Mouse (Mus musculus): ENCODE results near the gene Neurl3. TPM values are rescaled to one million over a fixed set of nuclear protein-coding genes. Genes with fewer than 3 reads are reported as not detected.

Neurl3 gene
- polyA plus RNA-seq, 1 experiment = 0.11 TPM

- TF ChIP-seq CEBPB (IDR thresholded peaks at IDR 0.05; ENCODE audit: insufficient read depth, poor library complexity, severe bottlenecking) (no peak), POLR2AphosphoS2 (IDR thresholded peaks at IDR 0.05; ENCODE audit: insufficient read length, low read depth) (no peak), TCF3 (IDR thresholded peaks at IDR 0.05; ENCODE audit: insufficient read length, low read depth) (no peak), MAX (IDR thresholded peaks at IDR 0.05; ENCODE audit: low read depth) (no peak), MYOG (IDR thresholded peaks at IDR 0.05; ENCODE audit: control insufficient read depth in 1 of 3, insufficient read depth in 1 of 3, insufficient read length in 2 of 3, low read depth in 2 of 3) (no peak), USF1 (IDR thresholded peaks at IDR 0.05; ENCODE audit: low read depth) (no peak), MYOD1 (IDR thresholded peaks at IDR 0.05; ENCODE audit: control insufficient read depth in 1 of 3, insufficient read length in 2 of 3, low read depth in 2 of 3) (no peak), TCF12 (IDR thresholded peaks at IDR 0.05; ENCODE audit: insufficient read depth, poor library complexity, severe bottlenecking) (no peak), SRF (IDR thresholded peaks at IDR 0.05; ENCODE audit: control insufficient read depth, insufficient read length, low read depth) (no peak), REST (IDR thresholded peaks at IDR 0.05; ENCODE audit: insufficient read depth, insufficient read length) (no peak), POLR2A (IDR thresholded peaks at IDR 0.05; ENCODE audit: insufficient read length, low read depth) (no peak)
Measured at GRCm38 (mm10) chr1:36243447-36244057, 30.9 kb downstream of the Neurl3 start.

GRCm38 (mm10) chr1:36241903-36242429 is 32.5 kb downstream of the Neurl3 start:
- H3K79me2 ChIP-seq (ENCODE audit: control insufficient read depth, insufficient read depth) = peaks cover 54% of the 10 kb centered on the region
- H3K4me3 ChIP-seq = no peak overlapping the region
- H3K4me2 ChIP-seq (ENCODE audit: low read depth) = peak overlapping the region; percentile 94
- H3K36me3 ChIP-seq (ENCODE audit: control insufficient read depth, insufficient read depth) = no peaks in the 10 kb centered on the region
- TF ChIP-seq REST (IDR thresholded peaks at IDR 0.05; ENCODE audit: insufficient read depth, insufficient read length) (no peak), SRF (IDR thresholded peaks at IDR 0.05; ENCODE audit: control insufficient read depth, insufficient read length, low read depth) (no peak), CEBPB (IDR thresholded peaks at IDR 0.05; ENCODE audit: insufficient read depth, poor library complexity, severe bottlenecking) (no peak), MYOG (IDR thresholded peaks at IDR 0.05; ENCODE audit: control insufficient read depth in 1 of 3, insufficient read depth in 1 of 3, insufficient read length in 2 of 3, low read depth in 2 of 3) (no peak), E2F4 (IDR thresholded peaks at IDR 0.05; ENCODE audit: insufficient read depth) (no peak), USF1 (IDR thresholded peaks at IDR 0.05; ENCODE audit: low read depth) (no peak), POLR2A (IDR thresholded peaks at IDR 0.05; ENCODE audit: insufficient read length, low read depth) (no peak), POLR2AphosphoS2 (IDR thresholded peaks at IDR 0.05; ENCODE audit: insufficient read length, low read depth) (no peak)
- no peak overlapping the region for H3ac ChIP-seq (ENCODE audit: control insufficient read depth, insufficient read length)
- no peaks in the 10 kb centered on the region for H3K27me3 ChIP-seq (ENCODE audit: control insufficient read depth, insufficient read depth, insufficient read length)

More at GRCm38 (mm10) chr1:36243447-36244057, 30.9 kb downstream of the Neurl3 start:
- H3K79me2 ChIP-seq (ENCODE audit: control insufficient read depth, insufficient read depth) = peaks cover 46% of the 10 kb centered on the region
- peak overlapping the region; percentile 37 for H3ac ChIP-seq (ENCODE audit: control insufficient read depth, insufficient read length)
- peak overlapping the region; percentile 94 for H3K4me2 ChIP-seq (ENCODE audit: low read depth)
- no peaks in the 10 kb centered on the region for H3K27me3 ChIP-seq (ENCODE audit: control insufficient read depth, insufficient read depth, insufficient read length)
- H3K4me3 ChIP-seq = peak overlapping the region; percentile 42
- no peaks in the 10 kb centered on the region for H3K36me3 ChIP-seq (ENCODE audit: control insufficient read depth, insufficient read depth)

GRCm38 (mm10) chr1:36240176-36240575 is 34.3 kb downstream of the Neurl3 start:
- Histone ChIP-seq H3K36me3 (ENCODE audit: control insufficient read depth, insufficient read depth) (no peaks in the 10 kb centered on the region), H3K4me2 (ENCODE audit: low read depth) (no peak overlapping the region), H3K4me3 (no peak overlapping the region), H3K79me2 (ENCODE audit: control insufficient read depth, insufficient read depth) (peaks cover 57% of the 10 kb centered on the region), H3K27me3 (ENCODE audit: control insufficient read depth, insufficient read depth, insufficient read length) (no peaks in the 10 kb centered on the region), H3ac (ENCODE audit: control insufficient read depth, insufficient read length) (no peak overlapping the region)
- TF ChIP-seq POLR2AphosphoS2 (IDR thresholded peaks at IDR 0.05; ENCODE audit: insufficient read length, low read depth) (no peak), MYOG (IDR thresholded peaks at IDR 0.05; ENCODE audit: control insufficient read depth in 1 of 3, insufficient read depth in 1 of 3, insufficient read length in 2 of 3, low read depth in 2 of 3) (no peak), REST (IDR thresholded peaks at IDR 0.05; ENCODE audit: insufficient read depth, insufficient read length) (no peak)

GRCm38 (mm10) chr1:36239396-36239795 is 35.1 kb downstream of the Neurl3 start:
- H3K4me2 ChIP-seq (ENCODE audit: low read depth) = no peak overlapping the region
- no peaks in the 10 kb centered on the region for H3K36me3 ChIP-seq (ENCODE audit: control insufficient read depth, insufficient read depth)

GRCm38 (mm10) chr1:36235855-36236254 is 38.6 kb downstream of the Neurl3 start:
- Histone ChIP-seq H3K4me2 (ENCODE audit: low read depth) (no peak overlapping the region), H3ac (ENCODE audit: control insufficient read depth, insufficient read length) (no peak overlapping the region), H3K27me3 (ENCODE audit: control insufficient read depth, insufficient read depth, insufficient read length) (no peaks in the 10 kb centered on the region), H3K79me2 (ENCODE audit: control insufficient read depth, insufficient read depth) (peaks cover 30% of the 10 kb centered on the region), H3K4me3 (no peak overlapping the region), H3K36me3 (ENCODE audit: control insufficient read depth, insufficient read depth) (peaks cover 8% of the 10 kb centered on the region)
- TF ChIP-seq MYOD1 (IDR thresholded peaks at IDR 0.05; ENCODE audit: control insufficient read depth in 1 of 3, insufficient read length in 2 of 3, low read depth in 2 of 3) (no peak), POLR2AphosphoS2 (IDR thresholded peaks at IDR 0.05; ENCODE audit: insufficient read length, low read depth) (no peak), E2F4 (IDR thresholded peaks at IDR 0.05; ENCODE audit: insufficient read depth) (no peak), TCF12 (IDR thresholded peaks at IDR 0.05; ENCODE audit: insufficient read depth, poor library complexity, severe bottlenecking) (no peak), CEBPB (IDR thresholded peaks at IDR 0.05; ENCODE audit: insufficient read depth, poor library complexity, severe bottlenecking) (no peak), TCF3 (IDR thresholded peaks at IDR 0.05; ENCODE audit: insufficient read length, low read depth) (no peak), USF1 (IDR thresholded peaks at IDR 0.05; ENCODE audit: low read depth) (no peak), MYOG (IDR thresholded peaks at IDR 0.05; ENCODE audit: control insufficient read depth in 1 of 3, insufficient read depth in 1 of 3, insufficient read length in 2 of 3, low read depth in 2 of 3) (no peak), SRF (IDR thresholded peaks at IDR 0.05; ENCODE audit: control insufficient read depth, insufficient read length, low read depth) (no peak), MAX (IDR thresholded peaks at IDR 0.05; ENCODE audit: low read depth) (no peak), REST (IDR thresholded peaks at IDR 0.05; ENCODE audit: insufficient read depth, insufficient read length) (no peak), POLR2A (IDR thresholded peaks at IDR 0.05; ENCODE audit: insufficient read length, low read depth) (no peak)

More at GRCm38 (mm10) chr1:36239396-36239795, 35.1 kb downstream of the Neurl3 start:
- no peak overlapping the region for H3K4me3 ChIP-seq
- no peak for TF ChIP-seq SRF (IDR thresholded peaks at IDR 0.05; ENCODE audit: control insufficient read depth, insufficient read length, low read depth)
- no peak for TF ChIP-seq POLR2AphosphoS2 (IDR thresholded peaks at IDR 0.05; ENCODE audit: insufficient read length, low read depth)
- no peak for TF ChIP-seq CEBPB (IDR thresholded peaks at IDR 0.05; ENCODE audit: insufficient read depth, poor library complexity, severe bottlenecking)
- TF ChIP-seq MYOD1 (IDR thresholded peaks at IDR 0.05; ENCODE audit: control insufficient read depth in 1 of 3, insufficient read length in 2 of 3, low read depth in 2 of 3) = no peak
- TF ChIP-seq MAX (IDR thresholded peaks at IDR 0.05; ENCODE audit: low read depth) = no peak
- no peak for TF ChIP-seq E2F4 (IDR thresholded peaks at IDR 0.05; ENCODE audit: insufficient read depth)
- no peak overlapping the region for H3ac ChIP-seq (ENCODE audit: control insufficient read depth, insufficient read length)
- peaks cover 57% of the 10 kb centered on the region for H3K79me2 ChIP-seq (ENCODE audit: control insufficient read depth, insufficient read depth)
- H3K27me3 ChIP-seq (ENCODE audit: control insufficient read depth, insufficient read depth, insufficient read length) = no peaks in the 10 kb centered on the region
